14 mouse cellular contexts compared by ENCODE assay signal in genomic region chr13:89256906-89257305, GRCm38 (mm10).
"Had no signal": no experiment of that assay in that cellular context is flagged by ENCODE, and none has a peak within 500 bp of the region (broad histone marks: within the 10 kb centered on the region; RNA-seq: fewer than 3 reads in every experiment).

No protein-coding gene starts in this region.

- ATAC-seq: midbrain, embryonic 13.5 days; midbrain, embryonic 15.5 days had no signal

- H3K27me3 ChIP-seq: megakaryocyte, embryonic 14.5 days; midbrain, embryonic 13.5 days; midbrain, embryonic 15.5 days; neural tube, embryonic 12.5 days; stomach, embryonic 15.5 days had no signal

- H3K4me2 ChIP-seq: lung, embryonic 14.5 days; midbrain, embryonic 11.5 days; midbrain, embryonic 13.5 days; midbrain, embryonic 15.5 days; neural tube, embryonic 12.5 days; stomach, embryonic 15.5 days had no signal

- H3K9me3 ChIP-seq: megakaryocyte, embryonic 14.5 days; midbrain, embryonic 13.5 days; midbrain, embryonic 15.5 days; neural tube, embryonic 12.5 days; stomach, embryonic 15.5 days had no signal

- H3K27ac ChIP-seq: midbrain, embryonic 13.5 days; midbrain, embryonic 15.5 days; neural tube, embryonic 12.5 days; stomach, embryonic 15.5 days; stomach, postnatal 0 days had no signal

- H3K9ac ChIP-seq: lung, embryonic 14.5 days; midbrain, embryonic 13.5 days; midbrain, embryonic 15.5 days; neural tube, embryonic 12.5 days; stomach, embryonic 15.5 days had no signal

- DNase-seq: lung, adult 18-20 months; lung, embryonic 14.5 days; lung, postnatal 10 days; lung, postnatal 4 days; right cerebral cortex, postnatal 14 days; thymus, postnatal 14 days; thymus, postnatal 36 days had no signal

- H3K36me3 ChIP-seq: midbrain, embryonic 13.5 days; midbrain, embryonic 15.5 days; neural tube, embryonic 12.5 days; stomach, embryonic 15.5 days had no signal

- H3K4me3 ChIP-seq: megakaryocyte, embryonic 14.5 days; midbrain, embryonic 13.5 days; midbrain, embryonic 15.5 days; neural tube, embryonic 12.5 days; stomach, embryonic 15.5 days had no signal

- H3K4me1 ChIP-seq: megakaryocyte, embryonic 14.5 days; midbrain, embryonic 13.5 days; midbrain, embryonic 15.5 days; neural tube, embryonic 12.5 days; stomach, embryonic 15.5 days had no signal
